Mouse (Mus musculus) hindbrain, embryonic 14.5 days (tissue): Measurements from ENCODE around the gene Tgm6. TPM values are rescaled to one million over a fixed set of nuclear protein-coding genes. Genes with fewer than 3 reads are reported as not detected.

Experiments used
- polyA plus RNA-seq: library from polyadenylated mRNA; unstranded; fragments of >200 nt; fragmentation: Nextera tagmentation; extraction: Ambion mirVana; gene quantifications from 2 replicates; pipeline ENCODE4 v1.2.1, GENCODE M21; 2014

Gene Tgm6
- polyA plus RNA-seq, 1 experiment from 2014 or later, result 0.07 TPM

Other genes with a start within 250 kb of the Tgm6 start
- 0.05 TPM in 1 of 2 replicates, not detected in the other for gene Tgm3, start 100.1 kb upstream of the Tgm6 start, polyA plus RNA-seq
- gene Snrpb, start 67.0 kb downstream of the Tgm6 start, polyA plus RNA-seq, result 296 and 309 TPM in 2 replicates
- not detected in 2 replicates for gene Tmc2, start 82.8 kb downstream of the Tgm6 start, polyA plus RNA-seq
- 220 and 244 TPM in 2 replicates for gene Nop56, start 162.0 kb downstream of the Tgm6 start, polyA plus RNA-seq
- gene Idh3b, start 172.1 kb downstream of the Tgm6 start, polyA plus RNA-seq, result 184 and 194 TPM in 2 replicates
- 4.4 and 4.5 TPM in 2 replicates for gene Ebf4, start 182.8 kb downstream of the Tgm6 start, polyA plus RNA-seq